Mouse (Mus musculus) forebrain, embryonic 10.5 days (tissue): Measurements from ENCODE around the gene Rap1a. TPM values are rescaled to one million over a fixed set of nuclear protein-coding genes. Genes with fewer than 3 reads are reported as not detected.

ENCODE experiments used
- DNase-seq: peaks from one replicate; pipeline ENCODE4 v3.0.0-alpha.2; 2017; ENCODE audit warnings: low spot score; ENCODE audit errors: extremely low spot score
- H3K27ac ChIP-seq: fragments of 300-500 bp; sonication (generic); 2 replicates; pipeline ENCODE4 v1.5.1; 2016; ENCODE audit warnings: mild to moderate bottlenecking
- H3K27me3 ChIP-seq: fragments of 300-500 bp; sonication (generic); 2 replicates; pipeline ENCODE4 v1.6.1; 2016; ENCODE audit warnings: mild to moderate bottlenecking; ENCODE audit not compliant: poor library complexity, severe bottlenecking
- H3K36me3 ChIP-seq: fragments of 300-500 bp; sonication (generic); replicated peaks from 2 replicates; pipeline ENCODE4 v1.6.1; 2016; ENCODE audit warnings: mild to moderate bottlenecking, moderate library complexity
- H3K4me1 ChIP-seq: fragments of 300-500 bp; sonication (generic); 2 replicates; pipeline ENCODE4 v1.6.1; 2016
- H3K4me3 ChIP-seq: fragments of 300-500 bp; sonication (generic); 2 replicates; pipeline ENCODE4 v1.5.1; 2016; ENCODE audit warnings: mild to moderate bottlenecking, moderate library complexity
- H3K9me3 ChIP-seq: fragments of 300-500 bp; sonication (generic); 2 replicates; pipeline ENCODE4 v1.6.1; 2016; ENCODE audit warnings: mild to moderate bottlenecking, moderate library complexity
- WGBS: fragments of 180-500 bp; shearing (Covaris S2); methylation state at CpG from one replicate; pipeline ENCODE4 v1.1.7; 2016; 5-methylcytosine and 5-hydroxymethylcytosine counted together
- polyA plus RNA-seq: library from polyadenylated mRNA; unstranded; fragments of >200 nt; fragmentation: Nextera tagmentation; extraction: Ambion mirVana; gene quantifications from 2 replicates; pipeline ENCODE4 v1.2.1, GENCODE M21; 2016

Rap1a gene
- polyA plus RNA-seq, 1 experiment from 2014 or later = 75.5 TPM

- Histone ChIP-seq H3K36me3 (peaks cover 26% of the 10 kb centered on the region), H3K9me3 (no peaks in the 10 kb centered on the region), H3K4me1 (peaks cover 15% of the 10 kb centered on the region), H3K4me3 (peak within 1 kb of the TSS; percentile 83), H3K27ac (peak within 1 kb of the TSS; percentile 93), H3K27me3 (peaks cover 7% of the 10 kb centered on the region; the same call in 1 of the 2 replicates)
- peak; percentile 98 for DNase-seq
- WGBS = under 1% methylated on average over 66 of the region's 72 CpGs
Observed at GRCm38 (mm10) chr3:105687324-105688060, 113.6 kb downstream of the Rap1a start, which contains the start of gene Ddx20. TSS of gene Ddx20 (minus strand) at chr3:105687574.

GRCm38 (mm10) chr3:105686394-105687323 is 114.5 kb downstream of the Rap1a start:
- H3K27me3 ChIP-seq = peaks cover 7% of the 10 kb centered on the region; the same call in 1 of the 2 replicates
- peaks cover 34% of the 10 kb centered on the region for H3K36me3 ChIP-seq
- H3K4me1 ChIP-seq = peaks cover 15% of the 10 kb centered on the region
- WGBS = 10% methylated on average over 60 of the region's 60 CpGs
- H3K4me3 ChIP-seq = peak overlapping the region; percentile 83
- DNase-seq = no peak
- no peaks in the 10 kb centered on the region for H3K9me3 ChIP-seq
- H3K27ac ChIP-seq = peak overlapping the region; percentile 93

GRCm38 (mm10) chr3:105680346-105680745 is 120.8 kb downstream of the Rap1a start:
- H3K36me3 ChIP-seq = peaks cover 83% of the 10 kb centered on the region
- WGBS = 94% methylated on average over 7 of the region's 7 CpGs
- no peak for DNase-seq

More at GRCm38 (mm10) chr3:105680346-105680745, 120.8 kb downstream of the Rap1a start:
- H3K4me3 ChIP-seq = no peak overlapping the region
- H3K4me1 ChIP-seq = peaks cover 4% of the 10 kb centered on the region; the same call in 1 of the 2 replicates
- H3K27me3 ChIP-seq = no peaks in the 10 kb centered on the region
- H3K9me3 ChIP-seq = no peaks in the 10 kb centered on the region
- H3K27ac ChIP-seq = no peak overlapping the region

Other genes starting within 250 kb of the Rap1a start
- 51.3 and 54.1 TPM in 2 replicates for gene Ddx20, start 113.8 kb downstream of the Rap1a start, polyA plus RNA-seq
- gene Inka2, start 96.7 kb downstream of the Rap1a start, polyA plus RNA-seq = 1.5 and 2.0 TPM in 2 replicates
- 0.16 and 0.41 TPM in 2 replicates for gene Adora3, start 69.5 kb upstream of the Rap1a start, polyA plus RNA-seq
- gene Tmigd3, start 69.6 kb upstream of the Rap1a start, polyA plus RNA-seq = not detected in 2 replicates
- gene I830077J02Rik, start 131.3 kb upstream of the Rap1a start, polyA plus RNA-seq = 0.30 and 0.86 TPM in 2 replicates
- gene Wdr77, start 158.0 kb upstream of the Rap1a start, polyA plus RNA-seq = 202 and 207 TPM in 2 replicates
- gene Atp5f1, start 158.8 kb upstream of the Rap1a start, polyA plus RNA-seq = 475 and 481 TPM in 2 replicates
- gene Ovgp1, start 172.4 kb upstream of the Rap1a start, polyA plus RNA-seq = 2.4 TPM in 2 replicates
- gene Pifo, start 213.3 kb upstream of the Rap1a start, polyA plus RNA-seq = 1.8 and 1.9 TPM in 2 replicates
- gene Chil5, start 231.5 kb upstream of the Rap1a start, polyA plus RNA-seq = not detected in 2 replicates